Mouse (Mus musculus): ENCODE results near the gene 1700067K01Rik. TPM values are rescaled to one million over a fixed set of nuclear protein-coding genes. Genes with fewer than 3 reads are reported as not detected.

Gene 1700067K01Rik
- total and polyA plus RNA-seq, 3 experiments, result 0.16 to 0.26 TPM; not detected in 1

DNA sequence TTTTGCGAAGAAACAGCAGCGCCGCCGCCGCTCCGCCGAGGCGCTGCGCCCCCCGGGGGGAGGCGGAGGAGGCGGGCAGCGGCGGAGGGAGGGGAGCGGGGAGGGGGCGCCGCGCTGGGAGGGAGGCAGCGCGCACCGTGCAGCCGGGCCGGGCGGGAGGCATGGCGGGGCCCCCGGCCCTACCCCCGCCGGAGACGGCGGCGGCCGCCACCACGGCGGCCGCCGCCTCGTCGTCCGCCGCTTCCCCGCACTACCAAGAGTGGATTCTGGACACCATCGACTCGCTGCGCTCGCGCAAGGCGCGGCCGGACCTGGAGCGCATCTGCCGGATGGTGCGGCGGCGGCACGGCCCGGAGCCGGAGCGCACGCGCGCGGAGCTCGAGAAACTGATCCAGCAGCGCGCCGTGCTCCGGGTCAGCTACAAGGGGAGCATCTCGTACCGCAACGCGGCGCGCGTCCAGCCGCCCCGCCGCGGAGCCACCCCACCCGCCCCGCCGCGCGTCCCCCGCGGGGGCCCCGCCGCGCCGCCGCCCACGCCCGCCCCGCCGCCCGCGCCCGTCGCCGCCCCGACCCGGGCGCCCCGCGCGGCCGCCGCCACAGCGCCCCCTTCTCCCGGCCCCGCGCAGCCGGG, 3.7 kb upstream of the 1700067K01Rik start, which contains the start of gene Samd1:
Samd1 (plus strand) TSS at position 162 of the 631 bp plus-strand sequence.
- Histone ChIP-seq H3K27me3 (ENCODE audit: control insufficient read depth, insufficient read depth, low read length) (no peaks in the 10 kb centered on the region), H3K4me3 (peak within 1 kb of the TSS; percentile 80), H3K4me1 (ENCODE audit: control insufficient read depth, insufficient read depth, low read length) (peaks cover 3% of the 10 kb centered on the region), H3K36me3 (ENCODE audit: control insufficient read depth, insufficient read depth, low read length) (no peaks in the 10 kb centered on the region), H3K27ac (peak within 1 kb of the TSS; percentile 98), H3K79me2 (replicated peaks; ENCODE audit: control insufficient read depth, insufficient read depth, low read length) (no peaks in the 10 kb centered on the region), H3K9ac (ENCODE audit: low read depth, low read length) (peak within 1 kb of the TSS; percentile 91)
- DNase-seq, result peak; percentile 65 to 76
- TF ChIP-seq EP300 (IDR thresholded peaks at IDR 0.05; ENCODE audit: insufficient read depth, low read depth, low read length), result no peak
- TF ChIP-seq CTCF (IDR thresholded peaks at IDR 0.05), result no peak
- no peak for TF ChIP-seq POLR2A (IDR thresholded peaks at IDR 0.05; ENCODE audit: insufficient read depth, low read depth, low read length)
- intact Hi-C loops (cut with DNase I), result loop anchor here (2.0 to 5.0 kb wide), 3 partner anchors 23 to 255 kb away; partner anchors contain the start of genes Adgre5, Asf1b and Gm10644
- 14% methylated on average over 110 of the region's 112 CpGs for WGBS

DNA sequence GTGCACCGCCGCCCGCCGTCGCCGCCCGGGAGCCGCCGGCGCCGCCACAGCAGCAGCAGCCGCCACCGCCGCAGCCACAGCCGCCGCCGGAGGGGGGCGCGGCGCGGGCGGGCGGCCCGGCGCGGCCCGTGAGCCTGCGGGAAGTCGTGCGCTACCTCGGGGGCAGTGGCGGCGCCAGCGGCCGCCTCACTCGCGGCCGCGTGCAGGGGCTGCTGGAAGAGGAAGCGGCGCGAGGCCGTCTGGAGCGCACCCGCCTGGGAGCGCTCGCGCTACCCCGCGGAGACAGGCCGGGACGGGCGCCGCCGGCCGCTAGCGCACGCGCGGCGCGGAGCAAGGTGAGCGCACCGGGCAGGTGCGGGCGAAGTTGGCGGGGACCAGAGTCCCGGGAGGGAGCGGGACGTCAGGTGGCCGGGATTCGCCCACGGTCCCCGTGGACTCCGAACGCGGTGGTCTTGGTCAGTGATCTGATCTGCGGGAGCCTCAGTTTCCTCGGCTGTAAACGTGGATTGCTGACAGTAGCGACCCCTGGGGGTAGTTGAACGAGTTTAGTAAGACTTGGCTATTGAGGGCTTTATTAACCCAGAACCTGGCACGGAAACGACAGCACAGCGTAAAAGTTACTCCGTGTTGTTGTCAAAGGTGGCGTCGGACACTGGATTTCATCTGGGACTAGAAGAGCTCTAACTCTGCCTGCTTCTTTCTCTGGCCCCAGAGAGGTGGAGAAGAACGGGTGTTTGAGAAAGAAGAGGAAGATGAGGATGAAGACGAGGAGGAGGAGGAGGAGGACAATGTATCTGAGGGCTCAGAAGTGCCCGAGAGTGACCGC, 2.9 kb upstream of the 1700067K01Rik start:
- 19% methylated on average over 91 of the region's 92 CpGs for WGBS
- peak; percentile 64 for TF ChIP-seq CTCF (IDR thresholded peaks at IDR 0.05)
- 0 out of 2 replicates have a peak, but pooled peaks have one; percentile 10 for TF ChIP-seq EP300 (IDR thresholded peaks at IDR 0.05; ENCODE audit: insufficient read depth, low read depth, low read length)
- no peak for TF ChIP-seq POLR2A (IDR thresholded peaks at IDR 0.05; ENCODE audit: insufficient read depth, low read depth, low read length)
- H3K4me1 ChIP-seq (ENCODE audit: control insufficient read depth, insufficient read depth, low read length), result peaks cover 3% of the 10 kb centered on the region
- H3K4me3 ChIP-seq, result peak overlapping the region; percentile 59
- no peaks in the 10 kb centered on the region for H3K36me3 ChIP-seq (ENCODE audit: control insufficient read depth, insufficient read depth, low read length)
- peak overlapping the region; percentile 72 for H3K27ac ChIP-seq
- peak overlapping the region; percentile 91 for H3K9ac ChIP-seq (ENCODE audit: low read depth, low read length)
- intact Hi-C loops (cut with DNase I), result loop anchor here (2.0 to 5.0 kb wide), 2 partner anchors 44 to 256 kb away; partner anchors contain the start of genes Adgre5, Asf1b and Gm10644
- H3K27me3 ChIP-seq (ENCODE audit: control insufficient read depth, insufficient read depth, low read length), result no peaks in the 10 kb centered on the region
- DNase-seq, result peak; percentile 70 to 77
- no peaks in the 10 kb centered on the region for H3K79me2 ChIP-seq (replicated peaks; ENCODE audit: control insufficient read depth, insufficient read depth, low read length)

DNA sequence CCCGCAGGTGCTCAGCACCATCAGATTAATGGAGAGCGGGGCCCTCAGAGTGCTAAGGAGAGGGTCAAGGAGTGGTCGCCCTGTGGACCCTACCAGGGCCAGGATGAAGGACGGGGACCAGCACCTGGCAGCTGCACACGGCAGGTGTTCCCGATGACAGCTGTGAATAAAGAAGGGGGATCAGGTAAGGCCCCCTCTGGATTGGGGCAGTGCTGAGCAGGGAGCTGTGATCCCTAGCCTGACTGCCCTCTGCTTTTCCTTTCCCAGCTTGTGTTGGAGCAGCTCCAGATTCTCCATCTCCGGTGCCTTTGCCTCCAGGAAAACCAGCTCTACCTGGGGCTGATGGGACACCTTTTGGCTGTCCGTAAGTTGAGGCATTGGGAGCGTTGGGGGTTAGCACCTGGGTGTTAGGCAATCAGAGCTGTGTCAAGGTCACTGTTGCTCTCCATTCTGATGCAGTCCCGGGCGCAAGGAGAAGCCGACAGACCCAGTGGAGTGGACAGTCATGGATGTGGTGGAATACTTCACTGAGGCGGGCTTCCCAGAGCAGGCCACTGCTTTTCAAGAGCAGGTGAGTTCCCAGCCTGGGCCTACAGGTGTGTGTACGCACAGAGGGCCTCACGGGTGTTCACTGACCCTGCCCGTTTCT, 2.1 kb upstream of the 1700067K01Rik start:
- Histone ChIP-seq H3K4me3 (peak overlapping the region; percentile 59; the same call in 1 of the 2 replicates), H3K36me3 (ENCODE audit: control insufficient read depth, insufficient read depth, low read length) (no peaks in the 10 kb centered on the region), H3K79me2 (replicated peaks; ENCODE audit: control insufficient read depth, insufficient read depth, low read length) (no peaks in the 10 kb centered on the region), H3K27me3 (ENCODE audit: control insufficient read depth, insufficient read depth, low read length) (no peaks in the 10 kb centered on the region), H3K27ac (no peak overlapping the region; the same call in 1 of the 2 replicates), H3K9ac (ENCODE audit: low read depth, low read length) (no peak overlapping the region), H3K4me1 (ENCODE audit: control insufficient read depth, insufficient read depth, low read length) (peaks cover 5% of the 10 kb centered on the region)
- 75% methylated on average over 16 of the region's 16 CpGs for WGBS
- no peak for DNase-seq
- no peak for TF ChIP-seq CTCF (IDR thresholded peaks at IDR 0.05)
- no peak for TF ChIP-seq POLR2A (IDR thresholded peaks at IDR 0.05; ENCODE audit: insufficient read depth, low read depth, low read length)
- no peak for TF ChIP-seq EP300 (IDR thresholded peaks at IDR 0.05; ENCODE audit: insufficient read depth, low read depth, low read length)
- intact Hi-C loops (cut with DNase I), result loop anchor here (2.0 to 5.0 kb wide), 2 partner anchors 44 to 257 kb away; partner anchors contain the start of genes Adgre5, Asf1b and Gm10644

DNA sequence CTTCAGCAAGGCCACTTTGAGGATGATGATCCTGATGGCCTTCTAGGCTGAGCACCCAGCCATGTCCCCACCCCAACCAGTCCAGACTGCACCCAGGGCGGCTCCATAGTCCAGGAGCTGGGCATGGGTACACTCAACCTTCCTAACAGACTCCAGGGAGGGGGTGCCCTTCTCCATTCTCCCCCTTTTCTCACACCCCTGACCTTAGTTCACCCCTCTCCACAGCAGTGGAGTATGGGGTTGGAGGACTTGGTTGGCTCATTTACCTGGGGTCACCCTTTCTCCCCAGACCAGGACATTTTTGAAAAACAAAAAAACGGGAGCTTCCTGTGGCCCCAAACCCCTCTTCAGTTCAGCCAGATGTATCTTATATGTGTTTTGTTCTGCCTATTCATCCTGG, 1.5 kb upstream of the 1700067K01Rik start:
- no peak for DNase-seq
- no peaks in the 10 kb centered on the region for H3K36me3 ChIP-seq (ENCODE audit: control insufficient read depth, insufficient read depth, low read length)
- 94% methylated on average over 2 of the region's 2 CpGs for WGBS
- no peak overlapping the region for H3K27ac ChIP-seq
- no peak overlapping the region for H3K4me3 ChIP-seq
- no peaks in the 10 kb centered on the region for H3K27me3 ChIP-seq (ENCODE audit: control insufficient read depth, insufficient read depth, low read length)
- no peak for TF ChIP-seq POLR2A (IDR thresholded peaks at IDR 0.05; ENCODE audit: insufficient read depth, low read depth, low read length)
- TF ChIP-seq CTCF (IDR thresholded peaks at IDR 0.05), result no peak
- TF ChIP-seq EP300 (IDR thresholded peaks at IDR 0.05; ENCODE audit: insufficient read depth, low read depth, low read length), result no peak
- intact Hi-C loops (cut with DNase I), result loop anchor here (2.0 to 5.0 kb wide), 2 partner anchors 45 to 258 kb away; partner anchors contain the start of genes Adgre5, Asf1b and Gm10644
- H3K4me1 ChIP-seq (ENCODE audit: control insufficient read depth, insufficient read depth, low read length), result peaks cover 5% of the 10 kb centered on the region
- no peaks in the 10 kb centered on the region for H3K79me2 ChIP-seq (replicated peaks; ENCODE audit: control insufficient read depth, insufficient read depth, low read length)
- H3K9ac ChIP-seq (ENCODE audit: low read depth, low read length), result no peak overlapping the region

DNA sequence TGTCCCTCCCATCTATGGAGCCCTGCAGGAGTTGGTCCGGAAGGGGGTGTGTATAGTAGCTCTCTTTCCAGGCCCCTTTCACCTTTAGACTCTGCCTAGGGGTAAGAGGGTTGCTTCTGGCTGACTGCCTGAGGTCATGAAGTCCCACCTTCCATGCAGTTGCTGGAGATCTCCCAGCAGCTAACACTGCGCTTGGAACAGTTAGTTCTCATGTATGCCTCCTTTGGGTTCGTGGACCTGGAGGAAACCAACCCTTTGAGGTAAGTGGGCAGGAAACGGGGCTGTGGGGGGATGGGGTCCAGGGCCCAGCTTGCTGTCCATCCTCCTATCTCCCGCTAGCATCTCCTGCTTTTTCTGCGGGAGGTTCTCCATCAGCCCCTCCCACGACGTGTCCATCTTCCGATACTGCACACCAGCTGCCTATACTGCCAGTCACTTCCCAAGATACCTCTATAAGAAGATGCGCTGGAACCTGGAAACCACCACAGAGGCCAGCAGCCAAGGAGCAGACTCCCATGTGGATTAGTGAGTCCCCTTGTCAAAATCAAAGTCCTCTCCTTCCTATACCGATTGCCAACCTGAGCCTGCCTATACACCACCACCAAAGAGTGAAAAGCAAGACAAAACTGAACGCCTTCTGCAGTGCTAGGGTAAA, 1.8 kb downstream of the 1700067K01Rik start:
- no peaks in the 10 kb centered on the region for H3K36me3 ChIP-seq (ENCODE audit: control insufficient read depth, insufficient read depth, low read length)
- no peak overlapping the region for H3K4me3 ChIP-seq
- intact Hi-C loops (cut with DNase I), result no loop called here
- no peaks in the 10 kb centered on the region for H3K27me3 ChIP-seq (ENCODE audit: control insufficient read depth, insufficient read depth, low read length)
- H3K4me1 ChIP-seq (ENCODE audit: control insufficient read depth, insufficient read depth, low read length), result peaks cover 7% of the 10 kb centered on the region
- WGBS, result 67% methylated on average over 12 of the region's 12 CpGs
- no peak overlapping the region for H3K9ac ChIP-seq (ENCODE audit: low read depth, low read length)
- no peak overlapping the region for H3K27ac ChIP-seq
- TF ChIP-seq EP300 (IDR thresholded peaks at IDR 0.05; ENCODE audit: insufficient read depth, low read depth, low read length) (no peak), CTCF (IDR thresholded peaks at IDR 0.05) (no peak), POLR2A (IDR thresholded peaks at IDR 0.05; ENCODE audit: insufficient read depth, low read depth, low read length) (no peak)
- DNase-seq, result no peak
- H3K79me2 ChIP-seq (replicated peaks; ENCODE audit: control insufficient read depth, insufficient read depth, low read length), result no peaks in the 10 kb centered on the region
